Mouse (Mus musculus): ENCODE measurements at regions not wholly inside any gene's neighbourhood (a gene's known extent, or its start where the extent isn't known, plus 50 kb on each side); places are given as distances from the start of the nearest gene placed in this dataset.

- no peak for TF ChIP-seq CTCF (IDR thresholded peaks at IDR 0.05; ENCODE audit: control insufficient read depth, insufficient read depth, insufficient read length)
- no peak for TF ChIP-seq USF1 (IDR thresholded peaks at IDR 0.05; ENCODE audit: low read depth)
- no peak for TF ChIP-seq MYOG (IDR thresholded peaks at IDR 0.05; ENCODE audit: control insufficient read depth, extremely low read depth, insufficient read length)
- no peak for TF ChIP-seq MAX (IDR thresholded peaks at IDR 0.05)
Observed at GRCm38 (mm10) chr14:120845172-120845571, 65.9 kb upstream of the Ipo5 start.

Measured in C2C12 (cell line).